Mouse (Mus musculus) WW6 (cell line): ENCODE data around the gene Reg4.
A peak's percentile ranks its signal among the peaks of the same experiment; 100 is the strongest.

Experiments
- DNase-seq: peaks from one replicate; pipeline ENCODE4 v3.0.0-alpha.2; 2013; ENCODE audit warnings: low read depth, low spot score

Reg4 gene

GRCm38 (mm10) chr3:98221856-98222255 is at the start of gene Reg4:
Gene Reg4 (plus strand): TSS chr3:98222156.
- DNase-seq = no peak

DNA sequence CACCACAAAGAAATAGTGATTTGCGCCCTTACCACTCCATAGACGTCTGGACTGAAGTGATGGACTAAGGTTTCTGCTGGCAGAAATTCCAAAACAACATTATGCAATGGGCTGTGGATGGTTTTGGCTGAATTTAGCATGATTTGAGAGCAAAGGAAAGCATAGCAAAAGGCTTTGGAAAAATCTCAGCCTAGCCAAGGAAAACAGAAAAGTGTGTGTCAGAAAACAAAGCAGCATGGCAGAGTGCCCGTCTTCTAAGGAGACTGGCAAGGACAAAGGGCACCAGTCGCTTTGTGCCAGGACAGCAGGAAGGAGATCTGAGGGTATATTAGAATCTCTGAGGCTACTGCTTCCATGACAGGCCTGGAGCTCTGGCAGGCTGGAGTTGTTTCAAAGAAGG is 43.6 kb upstream of the Reg4 start:
- DNase-seq = no peak

- no peak for DNase-seq
Measured at GRCm38 (mm10) chr3:98180805-98181204, 41.2 kb upstream of the Reg4 start.

DNA sequence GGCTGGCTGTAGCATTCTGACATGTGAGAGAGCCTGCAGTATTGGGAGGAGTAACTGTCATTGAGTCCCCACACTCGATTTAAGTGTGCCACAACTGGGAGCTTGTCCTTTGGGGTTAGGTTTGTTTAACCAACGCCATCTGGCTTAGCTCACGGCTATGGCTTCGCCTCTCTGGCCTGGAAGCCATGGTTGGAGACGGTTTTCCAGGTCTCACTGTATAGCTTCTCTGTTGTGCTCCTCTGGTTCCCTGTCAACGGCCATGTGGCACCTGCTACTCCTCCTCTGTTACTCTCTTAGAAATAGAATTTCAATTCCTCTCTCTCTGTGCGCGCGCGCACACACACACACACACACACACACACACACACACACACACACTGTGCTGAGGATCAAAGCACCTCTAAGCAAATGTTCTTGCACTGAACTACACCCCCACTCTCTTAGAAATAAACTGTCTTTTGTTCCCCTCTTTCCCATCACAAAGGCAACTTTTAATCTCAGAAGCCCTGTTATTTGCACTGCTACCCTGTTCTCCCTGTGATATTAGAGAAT is 36.7 kb upstream of the Reg4 start:
- DNase-seq = no peak

- no peak for DNase-seq
Measured at GRCm38 (mm10) chr3:98187777-98188176, 34.2 kb upstream of the Reg4 start.

DNA sequence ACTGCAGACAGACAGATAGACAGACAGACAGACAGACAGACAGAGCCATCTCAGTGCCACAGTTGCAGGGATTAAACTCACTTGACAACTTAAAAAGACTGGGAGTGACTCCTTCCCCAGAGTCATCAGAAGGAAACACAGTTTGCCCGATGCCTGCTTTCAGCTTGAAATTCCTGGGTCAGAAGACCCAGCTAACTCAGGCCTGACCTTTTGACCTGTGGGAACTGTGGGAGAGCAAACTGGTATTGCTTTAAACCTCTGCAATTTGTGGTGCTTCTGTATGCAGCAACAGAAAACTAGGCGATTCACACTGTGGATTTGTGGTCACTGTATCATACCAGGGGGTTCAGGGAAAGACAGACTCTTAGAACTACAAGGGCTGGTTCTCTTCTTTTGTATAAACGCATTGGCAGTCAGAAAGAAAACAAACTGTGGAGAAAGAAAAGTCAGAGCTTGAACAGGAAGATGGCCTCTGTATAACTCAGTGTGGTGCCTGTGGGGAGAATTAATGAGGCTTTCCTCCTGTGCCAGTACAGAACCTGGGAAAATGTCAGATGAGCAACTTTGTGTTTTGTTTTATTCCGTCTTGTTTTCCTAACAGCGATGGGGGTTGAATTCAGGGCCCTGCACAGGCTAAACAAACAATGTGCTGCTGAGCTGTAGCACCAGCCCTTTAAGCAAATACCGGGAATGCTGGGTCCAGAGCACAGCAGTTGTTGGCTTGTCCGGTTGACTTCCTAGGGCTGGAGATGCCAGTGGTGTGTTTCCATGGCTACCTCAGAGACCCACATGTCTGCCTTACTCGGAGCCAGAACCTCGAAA is 24.0 kb upstream of the Reg4 start:
- DNase-seq = no peak

DNA sequence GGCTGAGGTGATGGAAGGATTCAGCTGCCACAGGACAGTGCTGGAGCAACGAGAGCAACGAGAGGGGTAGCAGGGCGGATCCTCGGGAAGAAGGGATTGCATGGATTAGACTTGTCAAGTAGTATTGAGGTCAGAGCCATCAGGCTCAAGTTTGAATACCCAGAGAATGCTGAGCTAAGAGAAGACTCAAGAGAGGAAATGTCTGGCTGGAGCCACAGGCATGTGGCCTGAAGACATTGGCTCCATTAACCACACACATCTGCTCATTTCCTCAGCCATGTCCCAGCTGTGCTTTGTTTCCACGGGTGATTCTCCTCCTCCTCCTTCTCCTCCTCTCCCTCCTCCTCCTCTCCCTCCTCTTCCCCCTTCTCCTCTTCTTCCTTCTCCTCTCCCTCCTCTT is 22.2 kb upstream of the Reg4 start:
- no peak for DNase-seq

DNA sequence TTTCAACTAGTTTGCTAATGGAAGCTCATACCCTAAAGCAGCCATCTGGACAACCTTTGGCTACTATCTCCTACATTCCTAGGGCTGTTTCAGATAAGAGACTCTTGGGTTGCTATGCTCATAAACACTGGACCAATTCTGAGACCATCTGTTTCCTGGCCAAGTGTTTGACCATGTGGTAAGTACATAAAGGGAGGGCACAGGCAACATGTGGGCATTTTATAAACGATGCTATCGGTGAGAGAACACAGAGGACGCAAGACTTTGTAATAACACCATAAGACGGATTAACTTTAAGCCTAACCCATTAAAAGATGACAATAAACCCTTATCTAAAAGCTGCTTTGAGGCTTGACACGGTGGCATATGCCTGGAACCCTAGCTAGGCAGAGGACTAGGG is 18.7 kb upstream of the Reg4 start:
- DNase-seq = no peak

- no peak for DNase-seq
Measured at GRCm38 (mm10) chr3:98206977-98207376, 15.0 kb upstream of the Reg4 start.

DNA sequence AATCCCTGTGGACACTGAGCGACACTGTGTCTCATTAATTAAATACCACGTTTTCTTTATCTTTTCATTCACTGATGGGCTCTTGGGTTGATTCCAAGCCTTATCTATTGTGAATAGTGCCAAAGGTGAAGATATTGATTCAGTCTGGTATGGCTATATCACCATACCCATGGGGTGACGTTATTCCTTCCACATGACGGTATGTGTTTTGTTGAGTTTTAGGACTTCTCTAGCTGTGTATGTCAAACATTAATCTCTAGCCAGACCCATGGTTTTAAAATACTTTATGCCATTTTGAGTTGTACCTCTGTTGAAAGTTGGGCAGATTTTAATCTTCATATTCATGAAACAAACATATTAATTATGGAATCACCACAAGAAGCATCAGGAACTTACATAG is 12.8 kb upstream of the Reg4 start:
- DNase-seq = no peak

- DNase-seq = no peak
Measured at GRCm38 (mm10) chr3:98210860-98211259, 11.1 kb upstream of the Reg4 start.

GRCm38 (mm10) chr3:98211301-98212081 is 10.5 kb upstream of the Reg4 start:
- no peak for DNase-seq

DNA sequence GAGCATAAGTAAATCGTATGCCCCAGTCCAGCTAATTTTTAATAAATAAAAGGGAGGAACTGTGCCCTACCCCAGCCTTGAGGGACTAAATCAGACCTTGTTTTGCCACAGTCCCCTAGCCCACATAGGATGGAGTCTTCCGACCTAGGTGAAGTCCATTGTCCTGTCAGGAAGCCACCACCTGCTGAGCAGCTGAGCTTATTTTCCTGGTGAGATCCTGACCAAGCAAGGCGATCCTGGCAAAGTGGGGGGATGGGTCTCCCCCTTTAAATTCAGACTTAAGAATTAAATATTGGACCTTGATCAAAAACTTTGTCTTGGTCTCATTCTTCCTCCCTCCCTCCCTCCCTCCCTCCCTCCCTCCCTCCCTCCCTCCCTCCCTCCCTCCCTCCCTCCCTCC is 5.7 kb upstream of the Reg4 start:
- no peak for DNase-seq

- DNase-seq = no peak
Measured at GRCm38 (mm10) chr3:98223263-98223662, 1.3 kb downstream of the Reg4 start.

GRCm38 (mm10) chr3:98223783-98224580 is 2.0 kb downstream of the Reg4 start:
- no peak for DNase-seq

GRCm38 (mm10) chr3:98224975-98225374 is 3.0 kb downstream of the Reg4 start:
- DNase-seq = no peak

DNA sequence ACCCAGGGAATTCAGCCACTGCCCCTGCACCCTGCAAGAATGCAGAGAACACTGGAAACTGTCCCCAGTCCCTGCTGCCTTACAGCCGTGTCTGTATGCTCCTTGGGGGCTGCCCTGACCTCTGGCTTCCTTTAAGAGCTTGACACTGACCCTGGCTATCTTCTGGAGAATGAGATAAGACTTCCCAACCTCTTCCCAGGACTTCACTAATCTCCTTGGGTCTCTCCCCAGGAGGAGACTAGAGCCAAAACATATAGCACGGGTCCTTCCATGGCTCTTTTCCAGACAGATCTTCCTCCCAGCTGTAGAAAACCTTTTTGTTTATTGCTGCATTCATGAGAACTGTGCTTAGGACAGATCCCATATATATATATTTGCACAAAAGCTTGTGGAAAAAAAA is 3.8 kb downstream of the Reg4 start:
- DNase-seq = no peak

DNA sequence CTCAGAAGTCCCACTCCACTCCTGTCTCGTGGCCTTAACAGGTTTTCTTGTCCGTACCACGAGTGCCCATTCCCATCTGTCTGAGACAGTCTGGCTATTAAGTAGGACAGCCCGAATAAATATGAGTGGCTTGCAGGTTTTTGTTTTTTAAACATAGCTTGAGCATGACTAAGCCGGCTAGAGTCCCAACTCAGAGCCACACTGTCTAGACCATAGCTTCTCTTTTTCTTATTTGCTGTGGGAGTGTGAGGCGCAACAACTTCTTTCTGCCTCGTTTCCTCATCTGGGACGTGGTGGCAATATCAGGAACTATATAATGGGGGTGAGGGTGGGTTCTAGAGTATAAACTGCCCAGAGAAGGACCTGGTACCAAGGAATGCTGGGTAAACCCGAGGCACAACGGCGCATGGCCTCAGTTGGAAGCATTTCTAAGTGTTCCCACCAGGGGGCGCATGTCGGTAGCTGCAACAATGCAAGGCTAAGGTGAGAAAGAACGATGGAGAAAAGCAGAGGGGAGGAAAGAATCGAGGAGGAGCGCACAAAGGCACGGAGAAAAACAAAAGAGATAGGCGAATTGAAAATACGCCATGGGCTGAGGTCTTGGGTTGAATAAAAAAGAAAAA is 5.1 kb downstream of the Reg4 start:
- DNase-seq = peak; percentile 33

GRCm38 (mm10) chr3:98227763-98228162 is 5.8 kb downstream of the Reg4 start:
- DNase-seq = no peak

DNA sequence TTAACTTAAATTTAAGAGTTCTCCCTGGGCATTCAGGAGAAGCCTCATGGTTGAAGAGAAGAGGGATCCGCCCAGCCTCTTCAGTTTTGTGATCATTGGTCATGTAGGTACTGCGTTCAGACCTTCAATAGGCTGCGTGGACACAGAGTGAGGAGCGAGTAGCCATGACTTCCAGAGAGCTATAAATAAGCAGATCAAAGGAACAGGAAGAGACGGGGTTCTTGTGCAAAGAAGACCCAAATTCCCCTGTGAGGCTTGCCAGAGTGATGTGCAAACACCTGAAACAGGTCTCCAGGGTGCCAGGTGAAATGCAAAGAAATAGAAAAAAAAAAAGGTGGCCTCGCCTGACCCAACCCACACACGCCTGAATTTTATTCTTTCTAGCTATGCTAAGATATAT is 8.0 kb downstream of the Reg4 start:
- no peak for DNase-seq

DNA sequence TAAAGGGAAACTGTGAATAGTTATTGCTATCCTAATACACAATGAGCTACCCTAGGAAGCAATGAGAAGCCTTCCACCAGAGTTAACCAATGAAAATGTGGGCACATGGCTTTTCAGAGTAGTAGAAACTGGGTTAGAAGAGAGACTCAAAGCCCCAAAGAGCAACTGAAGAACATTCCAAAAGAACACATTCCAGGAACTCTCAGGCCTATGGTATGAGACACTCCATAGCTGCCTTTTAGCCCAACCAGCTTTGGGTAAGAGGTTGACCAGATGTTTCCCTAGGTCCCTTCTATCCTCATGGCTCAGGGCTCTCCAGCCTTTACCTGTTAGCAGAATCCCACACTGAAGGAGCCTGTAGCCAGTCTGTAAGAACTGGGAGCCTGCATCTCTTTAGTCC is 11.5 kb downstream of the Reg4 start:
- no peak for DNase-seq
